ENCODE assay signal across 8 mouse cellular contexts in genomic region chr8:10925582-10926517, GRCm38 (mm10).
DNase-seq lines count a peak whose midpoint lies in the region; ATAC-seq lines count a peak whose summit lies in the region.

No protein-coding gene starts in this region.

- no peaks in the 10 kb centered on the region for H3K36me3 ChIP-seq in lung, embryonic 15.5 days
- H3K36me3 ChIP-seq in embryonic facial prominence, embryonic 11.5 days (replicated peaks; ENCODE audit: control insufficient read depth, insufficient read depth, low read depth, low read length): no peaks in the 10 kb centered on the region
- no peaks in the 10 kb centered on the region for H3K36me3 ChIP-seq in limb, embryonic 10.5 days
- H3K36me3 ChIP-seq in stomach, embryonic 14.5 days (ENCODE audit: control insufficient read depth, insufficient read depth, low read length): no peaks in the 10 kb centered on the region

- H3K9ac ChIP-seq in lung, embryonic 15.5 days: no peak overlapping the region
- H3K9ac ChIP-seq in embryonic facial prominence, embryonic 11.5 days (replicated peaks; ENCODE audit: low read length): peak overlapping the region; percentile 0
- no peak overlapping the region for H3K9ac ChIP-seq in stomach, embryonic 14.5 days (replicated peaks; ENCODE audit: low read depth, low read length)

- no peaks in the 10 kb centered on the region for H3K9me3 ChIP-seq in lung, embryonic 15.5 days
- H3K9me3 ChIP-seq in embryonic facial prominence, embryonic 11.5 days (replicated peaks; ENCODE audit: control insufficient read depth, low read length): no peaks in the 10 kb centered on the region
- H3K9me3 ChIP-seq in limb, embryonic 10.5 days (replicated peaks): no peaks in the 10 kb centered on the region
- no peaks in the 10 kb centered on the region for H3K9me3 ChIP-seq in stomach, embryonic 14.5 days (ENCODE audit: control insufficient read depth, low read depth, low read length)

- 19% methylated on average over 18 of the region's 18 CpGs for WGBS in lung, embryonic 15.5 days
- WGBS in embryonic facial prominence, embryonic 11.5 days: 2% methylated on average over 18 of the region's 18 CpGs
- WGBS in limb, embryonic 10.5 days: under 1% methylated on average over 18 of the region's 18 CpGs
- WGBS in stomach, embryonic 14.5 days: 13% methylated on average over 18 of the region's 18 CpGs

- no peak for DNase-seq in lung, postnatal 25 days (ENCODE audit: low spot score)
- peak; percentile 82 for DNase-seq in embryonic facial prominence, embryonic 11.5 days (ENCODE audit: low spot score)
- peak; percentile 79 for DNase-seq in limb, embryonic 10.5 days (ENCODE audit: low spot score)
- DNase-seq in frontal cortex, postnatal 36 days (ENCODE audit: low spot score in 2 of 2): no peak
- DNase-seq in layer of hippocampus, adult 9-11 months: no peak
- DNase-seq in layer of hippocampus, postnatal 36 days: no peak

- H3K4me1 ChIP-seq in lung, embryonic 15.5 days: peaks cover 76% of the 10 kb centered on the region
- H3K4me1 ChIP-seq in embryonic facial prominence, embryonic 11.5 days (ENCODE audit: control insufficient read depth, insufficient read depth, low read length): peaks cover 20% of the 10 kb centered on the region
- H3K4me1 ChIP-seq in limb, embryonic 10.5 days: peaks cover 77% of the 10 kb centered on the region
- H3K4me1 ChIP-seq in stomach, embryonic 14.5 days (ENCODE audit: control insufficient read depth, insufficient read depth, low read length): peaks cover 52% of the 10 kb centered on the region

- peak overlapping the region; percentile 89 for H3K27ac ChIP-seq in lung, embryonic 15.5 days
- peak overlapping the region; percentile 78 for H3K27ac ChIP-seq in embryonic facial prominence, embryonic 11.5 days (replicated peaks; ENCODE audit: low read depth, low read length)
- peak overlapping the region; percentile 95 for H3K27ac ChIP-seq in limb, embryonic 10.5 days
- peak overlapping the region; percentile 91 for H3K27ac ChIP-seq in stomach, embryonic 14.5 days (ENCODE audit: low read length)

- no peak for ATAC-seq in lung, embryonic 15.5 days (ENCODE audit: borderline replicate concordance, extremely low read depth, low FRiP score, low TSS enrichment)
- peak; percentile 60 for ATAC-seq in embryonic facial prominence, embryonic 11.5 days (replicated peaks; ENCODE audit: insufficient number of reproducible peaks, low FRiP score, low TSS enrichment, low read depth)
- no peak for ATAC-seq in stomach, embryonic 14.5 days (ENCODE audit: insufficient number of reproducible peaks, insufficient read depth, low FRiP score, low read depth)

- H3K4me2 ChIP-seq in lung, embryonic 15.5 days: no peak overlapping the region
- peak overlapping the region; percentile 32 for H3K4me2 ChIP-seq in embryonic facial prominence, embryonic 11.5 days (ENCODE audit: low read depth, low read length)
- peak overlapping the region; percentile 13; the same call in 1 of the 2 replicates for H3K4me2 ChIP-seq in stomach, embryonic 14.5 days (replicated peaks; ENCODE audit: low read depth, low read length)

- peaks cover 45% of the 10 kb centered on the region for H3K27me3 ChIP-seq in lung, embryonic 15.5 days
- H3K27me3 ChIP-seq in embryonic facial prominence, embryonic 11.5 days (ENCODE audit: control insufficient read depth, insufficient read depth, low read length): no peaks in the 10 kb centered on the region; the same call in 1 of the 2 replicates
- H3K27me3 ChIP-seq in limb, embryonic 10.5 days (ENCODE audit: low read depth, poor library complexity, severe bottlenecking): peaks cover 14% of the 10 kb centered on the region; the same call in 1 of the 2 replicates
- no peaks in the 10 kb centered on the region for H3K27me3 ChIP-seq in stomach, embryonic 14.5 days (ENCODE audit: control insufficient read depth, insufficient read depth, low read length)

- no peak overlapping the region for H3K4me3 ChIP-seq in lung, embryonic 15.5 days
- H3K4me3 ChIP-seq in embryonic facial prominence, embryonic 11.5 days (ENCODE audit: low read depth, low read length): no peak overlapping the region
- H3K4me3 ChIP-seq in limb, embryonic 10.5 days: peak overlapping the region; percentile 44
- no peak overlapping the region for H3K4me3 ChIP-seq in stomach, embryonic 14.5 days (ENCODE audit: low read depth, low read length)

Comparison
In these comparisons a context has a peak if more than half of its experiments do, and no peak if none do; other contexts are left out.
1. DNase-seq: peak in embryonic facial prominence, embryonic 11.5 days (single experiment) and limb, embryonic 10.5 days (single experiment); none in lung, postnatal 25 days (single experiment), frontal cortex, postnatal 36 days (0 of 2), layer of hippocampus, adult 9-11 months (single experiment) and layer of hippocampus, postnatal 36 days (0 of 2).
2. Peak in every context shown above with its lines, with median percentiles within 50 percentile points of each other: H3K27ac ChIP-seq.